ENCODE assay signal across 11 mouse cellular contexts in the genomic region with DNA sequence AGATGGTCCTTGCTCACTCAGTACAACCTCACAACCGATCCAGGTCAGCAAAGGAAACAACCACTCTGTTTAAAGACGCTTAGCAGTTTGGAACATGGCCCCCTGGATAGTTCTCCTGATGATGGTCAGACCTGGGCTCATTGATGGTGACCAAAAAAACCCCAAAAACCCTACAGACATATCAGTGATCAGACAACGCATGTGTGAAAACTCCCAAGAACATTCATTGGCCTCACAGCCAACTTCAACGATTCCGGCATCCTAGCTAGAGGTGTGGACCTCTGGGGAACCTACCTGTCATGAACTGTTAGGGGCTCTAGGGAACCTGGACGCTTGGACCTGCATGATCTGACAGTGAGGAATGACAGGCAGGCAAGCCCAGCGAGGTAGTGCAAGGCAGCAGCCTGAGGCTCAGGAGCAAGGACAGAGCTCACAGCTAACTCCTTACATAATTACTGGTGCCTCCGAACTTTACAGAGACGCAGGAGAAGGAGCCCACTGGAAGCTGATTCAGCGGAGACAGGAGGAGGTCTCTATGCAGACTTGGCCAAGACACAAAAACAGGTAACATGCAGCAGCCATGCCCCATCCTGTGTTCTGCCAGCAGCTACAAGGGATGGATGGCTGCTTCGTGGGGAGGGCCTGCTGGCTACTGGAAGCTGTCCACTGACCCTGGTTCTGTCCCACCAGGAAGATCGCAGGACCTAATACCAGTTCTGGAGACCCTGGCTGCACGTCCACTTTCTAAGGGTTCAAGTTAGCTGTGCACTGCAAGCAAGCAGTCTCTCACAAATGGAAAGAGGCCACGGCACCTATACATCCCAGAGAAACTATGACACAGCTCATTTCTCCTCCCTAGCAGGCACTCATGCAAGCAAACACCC. TPM values are rescaled to one million over a fixed set of nuclear protein-coding genes. Genes with fewer than 3 reads are reported as not detected.
DNase-seq lines count a peak whose midpoint lies in the region; ATAC-seq and TF ChIP-seq lines count a peak whose summit lies in the region.
"Had no signal": no experiment of that assay in that cellular context is flagged by ENCODE, and none has a peak within 500 bp of the region (broad histone marks: within the 10 kb centered on the region; RNA-seq: fewer than 3 reads in every experiment).

No protein-coding gene starts in this region.

- no peak for TF ChIP-seq CTCF in lung, postnatal 0 days (IDR thresholded peaks at IDR 0.05)

- H3K36me3 ChIP-seq in embryonic facial prominence, embryonic 10.5 days (replicated peaks): no peaks in the 10 kb centered on the region
- H3K36me3 ChIP-seq in hindbrain, embryonic 16.5 days (ENCODE audit: control insufficient read depth, insufficient read depth, low read length): no peaks in the 10 kb centered on the region
- H3K36me3 ChIP-seq in neural tube, embryonic 15.5 days: no peaks in the 10 kb centered on the region
- H3K36me3 ChIP-seq in lung, postnatal 0 days (ENCODE audit: insufficient read depth, low read length): no peaks in the 10 kb centered on the region
- H3K36me3 ChIP-seq: heart, embryonic 13.5 days had no signal

- no peak for ATAC-seq in hindbrain, embryonic 16.5 days
- no peak for ATAC-seq in neural tube, embryonic 15.5 days (ENCODE audit: low FRiP score)
- ATAC-seq in lung, postnatal 0 days: no peak

- peaks cover 21% of the 10 kb centered on the region for H3K4me1 ChIP-seq in embryonic facial prominence, embryonic 10.5 days
- H3K4me1 ChIP-seq in hindbrain, embryonic 16.5 days (ENCODE audit: control insufficient read depth, insufficient read depth, low read depth, low read length): peaks cover 17% of the 10 kb centered on the region
- peaks cover 35% of the 10 kb centered on the region for H3K4me1 ChIP-seq in neural tube, embryonic 15.5 days
- H3K4me1 ChIP-seq in lung, postnatal 0 days (ENCODE audit: insufficient read depth, low read depth, low read length): no peaks in the 10 kb centered on the region; the same call in 1 of the 2 replicates

- 82% methylated on average over 14 of the region's 14 CpGs for WGBS in embryonic facial prominence, embryonic 10.5 days
- 68% methylated on average over 14 of the region's 14 CpGs for WGBS in hindbrain, embryonic 16.5 days
- WGBS in neural tube, embryonic 15.5 days: 66% methylated on average over 14 of the region's 14 CpGs
- WGBS in lung, postnatal 0 days: 80% methylated on average over 14 of the region's 14 CpGs

- H3K9ac ChIP-seq in hindbrain, embryonic 16.5 days (ENCODE audit: low read depth, low read length): peak overlapping the region; percentile 80
- H3K9ac ChIP-seq in neural tube, embryonic 15.5 days (replicated peaks): peak overlapping the region; percentile 84
- no peak overlapping the region for H3K9ac ChIP-seq in lung, postnatal 0 days (replicated peaks; ENCODE audit: low read depth)

- no peaks in the 10 kb centered on the region for H3K9me3 ChIP-seq in embryonic facial prominence, embryonic 10.5 days
- no peaks in the 10 kb centered on the region for H3K9me3 ChIP-seq in hindbrain, embryonic 16.5 days (ENCODE audit: control insufficient read depth, low read length)
- H3K9me3 ChIP-seq in neural tube, embryonic 15.5 days (replicated peaks): no peaks in the 10 kb centered on the region
- no peaks in the 10 kb centered on the region for H3K9me3 ChIP-seq in lung, postnatal 0 days (ENCODE audit: low read length)
- H3K9me3 ChIP-seq: heart, embryonic 13.5 days had no signal

- H3K4me2 ChIP-seq in hindbrain, embryonic 16.5 days (ENCODE audit: low read length): peak overlapping the region; percentile 89
- peak overlapping the region; percentile 81 for H3K4me2 ChIP-seq in neural tube, embryonic 15.5 days
- no peak overlapping the region for H3K4me2 ChIP-seq in lung, postnatal 0 days (replicated peaks; ENCODE audit: low read depth, low read length)

- H3K27me3 ChIP-seq in embryonic facial prominence, embryonic 10.5 days (replicated peaks; ENCODE audit: low read depth, poor library complexity, severe bottlenecking): peaks cover 44% of the 10 kb centered on the region
- H3K27me3 ChIP-seq in hindbrain, embryonic 16.5 days (replicated peaks; ENCODE audit: control insufficient read depth, insufficient read depth, low read length): no peaks in the 10 kb centered on the region
- H3K27me3 ChIP-seq in neural tube, embryonic 15.5 days (replicated peaks): no peaks in the 10 kb centered on the region
- H3K27me3 ChIP-seq in lung, postnatal 0 days (replicated peaks; ENCODE audit: insufficient read depth, low read length): peaks cover 4% of the 10 kb centered on the region

- no peak overlapping the region for H3K27ac ChIP-seq in embryonic facial prominence, embryonic 10.5 days (replicated peaks)
- peak overlapping the region; percentile 89 for H3K27ac ChIP-seq in hindbrain, embryonic 16.5 days (ENCODE audit: low read depth, low read length)
- H3K27ac ChIP-seq in neural tube, embryonic 15.5 days (replicated peaks): peak overlapping the region; percentile 93
- H3K27ac ChIP-seq in lung, postnatal 0 days (ENCODE audit: low read length): no peak overlapping the region
- H3K27ac ChIP-seq: heart, embryonic 13.5 days had no signal

- TF ChIP-seq EP300 in lung, postnatal 0 days (IDR thresholded peaks at IDR 0.05): no peak

- DNase-seq in left cerebral cortex, adult 8-10 months (ENCODE audit: low spot score in 2 of 2): peak; percentile 36 to 40
- DNase-seq in left cerebral cortex, adult 11 months (ENCODE audit: low spot score): no peak
- DNase-seq in embryonic facial prominence, embryonic 10.5 days (ENCODE audit: low spot score): no peak
- DNase-seq in spleen, postnatal 36 days (ENCODE audit: low spot score in 2 of 2): no peak
- DNase-seq in urinary bladder, adult 18-20 months (ENCODE audit: low spot score in 2 of 2): no peak
- no peak for DNase-seq in lung, postnatal 0 days (ENCODE audit: low spot score)
- DNase-seq: kidney, adult 18-20 months; thymus, adult 18-20 months had no signal

- peak overlapping the region; percentile 71; the same call in 1 of the 2 replicates for H3K4me3 ChIP-seq in embryonic facial prominence, embryonic 10.5 days
- H3K4me3 ChIP-seq in hindbrain, embryonic 16.5 days (ENCODE audit: low read length): peak overlapping the region; percentile 71
- peak overlapping the region; percentile 69 for H3K4me3 ChIP-seq in neural tube, embryonic 15.5 days (replicated peaks)
- H3K4me3 ChIP-seq in lung, postnatal 0 days (ENCODE audit: low read depth, low read length): no peak overlapping the region

RNA-seq across cellular contexts. Expression of a gene that starts 17.5 kb away (rescaled TPM):
- total RNA-seq in left cerebral cortex, adult 8-10 months (2022): 100 to 1,000 TPM; 199 to 230 (median 214) TPM
- polyA plus RNA-seq in embryonic facial prominence, embryonic 10.5 days (2016; fragmentation: Nextera tagmentation; extraction: Ambion mirVana): 12.4 and 13.7 TPM in 2 replicates
- 93.2 and 93.9 TPM in 2 replicates for polyA plus RNA-seq in hindbrain, embryonic 16.5 days (2015; fragmentation: Nextera tagmentation; extraction: Ambion mirVana)
- 80.1 and 87.4 TPM in 2 replicates for polyA plus RNA-seq in neural tube, embryonic 15.5 days (2015; fragmentation: Nextera tagmentation; extraction: Ambion mirVana)
- polyA plus RNA-seq in lung, postnatal 0 days (2015; fragmentation: Nextera tagmentation; extraction: Ambion mirVana): 23.4 and 33.7 TPM in 2 replicates

RNA-seq across cellular contexts. Expression of a gene that starts 54.3 kb away (rescaled TPM):
- 10 to 100 TPM; 75.3 to 88.7 (median 81.9) TPM for total RNA-seq in left cerebral cortex, adult 8-10 months (2022)
- not detected in 2 replicates for polyA plus RNA-seq in embryonic facial prominence, embryonic 10.5 days (2016; fragmentation: Nextera tagmentation; extraction: Ambion mirVana)
- polyA plus RNA-seq in hindbrain, embryonic 16.5 days (2015; fragmentation: Nextera tagmentation; extraction: Ambion mirVana): 0.46 and 0.50 TPM in 2 replicates
- polyA plus RNA-seq in neural tube, embryonic 15.5 days (2015; fragmentation: Nextera tagmentation; extraction: Ambion mirVana): 0.18 and 0.26 TPM in 2 replicates
- 0.24 and 0.68 TPM in 2 replicates for polyA plus RNA-seq in lung, postnatal 0 days (2015; fragmentation: Nextera tagmentation; extraction: Ambion mirVana)
- polyA plus RNA-seq: heart, embryonic 13.5 days had no signal

Comparison
In these comparisons a context has a peak if more than half of its experiments do, and no peak if none do; other contexts are left out.
1. DNase-seq: peak in left cerebral cortex, adult 8-10 months (2 of 2); none in left cerebral cortex, adult 11 months (single experiment), embryonic facial prominence, embryonic 10.5 days (single experiment), spleen, postnatal 36 days (0 of 2), urinary bladder, adult 18-20 months (0 of 2) and lung, postnatal 0 days (single experiment).
2. H3K27ac ChIP-seq: peak in hindbrain, embryonic 16.5 days (single experiment) and neural tube, embryonic 15.5 days (single experiment); none in embryonic facial prominence, embryonic 10.5 days (single experiment) and lung, postnatal 0 days (single experiment).